Mouse (Mus musculus): Measurements from ENCODE around the gene Fat3.

Fat3 gene

GRCm38 (mm10) chr9:16501186-16501711 is at the start of gene Fat3:
Fat3 (minus strand) TSS chr9:16501285.
- DNase-seq (ENCODE audit: low spot score) = no peak

GRCm38 (mm10) chr9:16532884-16533283 is 31.8 kb upstream of the Fat3 start:
- DNase-seq (ENCODE audit: low spot score) = no peak

- no peak for DNase-seq (ENCODE audit: low spot score)
These were observed 16.5 kb upstream of the Fat3 start for GRCm38 (mm10) chr9:16517543-16517942.

GRCm38 (mm10) chr9:16512005-16512404 is 10.9 kb upstream of the Fat3 start:
- DNase-seq (ENCODE audit: low spot score) = no peak

- no peak for DNase-seq (ENCODE audit: low spot score)
These were observed 2.7 kb upstream of the Fat3 start for GRCm38 (mm10) chr9:16503776-16504175.

GRCm38 (mm10) chr9:16502673-16503343 is 1.7 kb upstream of the Fat3 start:
- DNase-seq (ENCODE audit: low spot score) = no peak

GRCm38 (mm10) chr9:16501990-16502672 is 1.0 kb upstream of the Fat3 start:
- no peak for DNase-seq (ENCODE audit: low spot score)

- no peak for DNase-seq (ENCODE audit: low spot score)
These were observed 501 bp downstream of the Fat3 start for GRCm38 (mm10) chr9:16500382-16501185.

GRCm38 (mm10) chr9:16499621-16500381 is 1.3 kb downstream of the Fat3 start:
- DNase-seq (ENCODE audit: low spot score) = no peak

GRCm38 (mm10) chr9:16498876-16499275 is 2.2 kb downstream of the Fat3 start:
- no peak for DNase-seq (ENCODE audit: low spot score)

GRCm38 (mm10) chr9:16497361-16497760 is 3.7 kb downstream of the Fat3 start:
- no peak for DNase-seq (ENCODE audit: low spot score)

GRCm38 (mm10) chr9:16496331-16496730 is 4.8 kb downstream of the Fat3 start:
- DNase-seq (ENCODE audit: low spot score) = no peak

GRCm38 (mm10) chr9:16489661-16490060 is 11.4 kb downstream of the Fat3 start:
- DNase-seq (ENCODE audit: low spot score) = no peak

- no peak for DNase-seq (ENCODE audit: low spot score)
These were observed 13.5 kb downstream of the Fat3 start for GRCm38 (mm10) chr9:16487565-16487964.

GRCm38 (mm10) chr9:16486229-16486628 is 14.9 kb downstream of the Fat3 start:
- no peak for DNase-seq (ENCODE audit: low spot score)

- DNase-seq (ENCODE audit: low spot score) = no peak
These were observed 15.9 kb downstream of the Fat3 start for GRCm38 (mm10) chr9:16485173-16485572.

- DNase-seq (ENCODE audit: low spot score) = no peak
These were observed 16.3 kb downstream of the Fat3 start for GRCm38 (mm10) chr9:16484765-16485164.

- no peak for DNase-seq (ENCODE audit: low spot score)
These were observed 39.6 kb downstream of the Fat3 start for GRCm38 (mm10) chr9:16461491-16461890.

- no peak for DNase-seq (ENCODE audit: low spot score)
These were observed 40.5 kb downstream of the Fat3 start for GRCm38 (mm10) chr9:16460591-16460990.

GRCm38 (mm10) chr9:16441930-16442329 is 59.2 kb downstream of the Fat3 start:
- DNase-seq (ENCODE audit: low spot score) = no peak

- DNase-seq (ENCODE audit: low spot score) = no peak
These were observed 60.4 kb downstream of the Fat3 start for GRCm38 (mm10) chr9:16440638-16441037.

- no peak for DNase-seq (ENCODE audit: low spot score)
These were observed 61.1 kb downstream of the Fat3 start for GRCm38 (mm10) chr9:16439941-16440340.
